Mouse (Mus musculus): ENCODE data around the gene Cbx6. TPM values are rescaled to one million over a fixed set of nuclear protein-coding genes. Genes with fewer than 3 reads are reported as not detected.

The Cbx6 gene
- total and polyA plus RNA-seq, 3 experiments: 46.2 to 105 (median 67.3) TPM

Other genes with a start within 250 kb of the Cbx6 start
- gene Dmc1, start 229.6 kb downstream of the Cbx6 start, total RNA-seq (2021): 1 to 10 TPM in 1 of 2 experiments, under 1 TPM in 1; 0.86 to 2.0 TPM
- 0.08 and 0.25 TPM in 2 replicates for gene Dmc1, start 229.6 kb downstream of the Cbx6 start, polyA plus RNA-seq (2012; rRNA removed)
- 1 to 10 TPM; 1.3 to 1.6 TPM for gene Fam227a, start 175.7 kb downstream of the Cbx6 start, total RNA-seq (2021)
- 0.43 and 0.61 TPM in 2 replicates for gene Fam227a, start 175.7 kb downstream of the Cbx6 start, polyA plus RNA-seq (2012; rRNA removed)
- gene Cby1, start 175.5 kb downstream of the Cbx6 start, total RNA-seq (2021): 10 to 100 TPM; 14.0 to 26.9 TPM
- gene Cby1, start 175.5 kb downstream of the Cbx6 start, polyA plus RNA-seq (2012; rRNA removed): 6.9 and 13.2 TPM in 2 replicates
- 100 to 1,000 TPM in 1 of 2 experiments, 10 to 100 TPM in 1; 93.3 to 114 TPM for gene Tomm22, start 163.8 kb downstream of the Cbx6 start, total RNA-seq (2021)
- gene Tomm22, start 163.8 kb downstream of the Cbx6 start, polyA plus RNA-seq (2012; rRNA removed): 11.0 and 13.7 TPM in 2 replicates
- gene Josd1, start 146.8 kb downstream of the Cbx6 start, total RNA-seq (2021): 10 to 100 TPM; 29.1 to 30.1 TPM
- gene Josd1, start 146.8 kb downstream of the Cbx6 start, polyA plus RNA-seq (2012; rRNA removed): 33.8 and 38.2 TPM in 2 replicates
- 10 to 100 TPM; 29.2 to 32.5 TPM for gene Gtpbp1, start 143.8 kb downstream of the Cbx6 start, total RNA-seq (2021)
- gene Gtpbp1, start 143.8 kb downstream of the Cbx6 start, polyA plus RNA-seq (2012; rRNA removed): 26.4 and 29.8 TPM in 2 replicates
- gene Sun2, start 92.2 kb downstream of the Cbx6 start, total RNA-seq (2021): 10 to 100 TPM; 46.9 to 77.9 TPM
- 86.8 and 92.5 TPM in 2 replicates for gene Sun2, start 92.2 kb downstream of the Cbx6 start, polyA plus RNA-seq (2012; rRNA removed)
- gene Dnal4, start 56.8 kb downstream of the Cbx6 start, total RNA-seq (2021): 10 to 100 TPM; 13.9 to 24.8 TPM
- 39.9 and 43.0 TPM in 2 replicates for gene Dnal4, start 56.8 kb downstream of the Cbx6 start, polyA plus RNA-seq (2012; rRNA removed)
- gene Nptxr, start 29.9 kb downstream of the Cbx6 start, total RNA-seq (2021): 1 to 10 TPM; 4.4 to 7.9 TPM
- gene Nptxr, start 29.9 kb downstream of the Cbx6 start, polyA plus RNA-seq (2012; rRNA removed): 5.5 and 6.3 TPM in 2 replicates
- 1 to 10 TPM; 1.2 to 2.0 TPM for gene Npcd, start 451 bp downstream of the Cbx6 start, total RNA-seq (2021)
- gene Npcd, start 451 bp downstream of the Cbx6 start, polyA plus RNA-seq (2012; rRNA removed): 13.4 and 14.6 TPM in 2 replicates
- 10 to 100 TPM; 13.1 to 16.5 TPM for gene Apobec3, start 57.0 kb upstream of the Cbx6 start, total RNA-seq (2021)
- gene Apobec3, start 57.0 kb upstream of the Cbx6 start, polyA plus RNA-seq (2012; rRNA removed): 5.2 and 6.7 TPM in 2 replicates
- 10 to 100 TPM; 15.6 to 29.8 TPM for gene Cbx7, start 136.4 kb upstream of the Cbx6 start, total RNA-seq (2021)
- 35.2 and 41.3 TPM in 2 replicates for gene Cbx7, start 136.4 kb upstream of the Cbx6 start, polyA plus RNA-seq (2012; rRNA removed)
- 10 to 100 TPM; 30.3 to 54.0 TPM for gene Pdgfb, start 180.3 kb upstream of the Cbx6 start, total RNA-seq (2021)
- 63.3 and 63.8 TPM in 2 replicates for gene Pdgfb, start 180.3 kb upstream of the Cbx6 start, polyA plus RNA-seq (2012; rRNA removed)